Mouse (Mus musculus): ENCODE measurements around the gene Nr0b2. TPM values are rescaled to one million over a fixed set of nuclear protein-coding genes. Genes with fewer than 3 reads are reported as not detected.
A peak's percentile ranks its signal among the peaks of the same experiment; 100 is the strongest.

The Nr0b2 gene
- total RNA-seq, 1 experiment from 2014 or later, result not detected

GRCm38 (mm10) chr4:133557041-133557717 is 4.0 kb downstream of the Nr0b2 start:
- no peak for ATAC-seq (replicated peaks; ENCODE audit: insufficient number of reproducible peaks, low FRiP score, low TSS enrichment, poor library complexity, severe bottlenecking)

- no peak for ATAC-seq (replicated peaks; ENCODE audit: insufficient number of reproducible peaks, low FRiP score, low TSS enrichment, poor library complexity, severe bottlenecking)
Measured at GRCm38 (mm10) chr4:133559846-133560245, 6.7 kb downstream of the Nr0b2 start.

GRCm38 (mm10) chr4:133561622-133562021 is 8.4 kb downstream of the Nr0b2 start:
- ATAC-seq (replicated peaks; ENCODE audit: insufficient number of reproducible peaks, low FRiP score, low TSS enrichment, poor library complexity, severe bottlenecking), result no peak

GRCm38 (mm10) chr4:133563123-133563571 is 10.0 kb downstream of the Nr0b2 start:
- ATAC-seq (replicated peaks; ENCODE audit: insufficient number of reproducible peaks, low FRiP score, low TSS enrichment, poor library complexity, severe bottlenecking), result 0 out of 2 replicates have a peak, but pooled peaks have one; percentile 9

- ATAC-seq (replicated peaks; ENCODE audit: insufficient number of reproducible peaks, low FRiP score, low TSS enrichment, poor library complexity, severe bottlenecking), result no peak
Measured at GRCm38 (mm10) chr4:133567251-133567650, 14.1 kb downstream of the Nr0b2 start.

- ATAC-seq (replicated peaks; ENCODE audit: insufficient number of reproducible peaks, low FRiP score, low TSS enrichment, poor library complexity, severe bottlenecking), result no peak
Measured at GRCm38 (mm10) chr4:133569291-133570065, 16.3 kb downstream of the Nr0b2 start.

- ATAC-seq (replicated peaks; ENCODE audit: insufficient number of reproducible peaks, low FRiP score, low TSS enrichment, poor library complexity, severe bottlenecking), result no peak
Measured at GRCm38 (mm10) chr4:133570066-133570466, 16.9 kb downstream of the Nr0b2 start.

- peak; percentile 97 for ATAC-seq (replicated peaks; ENCODE audit: insufficient number of reproducible peaks, low FRiP score, low TSS enrichment, poor library complexity, severe bottlenecking)
Measured at GRCm38 (mm10) chr4:133574070-133574842, 21.1 kb downstream of the Nr0b2 start, which contains the start of gene Gpatch3. TSS of gene Gpatch3 (plus strand) at chr4:133574745.

- ATAC-seq (replicated peaks; ENCODE audit: insufficient number of reproducible peaks, low FRiP score, low TSS enrichment, poor library complexity, severe bottlenecking), result no peak
Measured at GRCm38 (mm10) chr4:133574843-133575202, 21.6 kb downstream of the Nr0b2 start.

- no peak for ATAC-seq (replicated peaks; ENCODE audit: insufficient number of reproducible peaks, low FRiP score, low TSS enrichment, poor library complexity, severe bottlenecking)
Measured at GRCm38 (mm10) chr4:133577983-133578382, 24.8 kb downstream of the Nr0b2 start.

GRCm38 (mm10) chr4:133583690-133584058 is 30.5 kb downstream of the Nr0b2 start:
- 0 out of 2 replicates have a peak, but pooled peaks have one; percentile 2 for ATAC-seq (replicated peaks; ENCODE audit: insufficient number of reproducible peaks, low FRiP score, low TSS enrichment, poor library complexity, severe bottlenecking)

GRCm38 (mm10) chr4:133584059-133584951 is 31.1 kb downstream of the Nr0b2 start, which contains the start of gene Gpn2:
TSS of gene Gpn2 (plus strand) at chr4:133584362.
- ATAC-seq (replicated peaks; ENCODE audit: insufficient number of reproducible peaks, low FRiP score, low TSS enrichment, poor library complexity, severe bottlenecking), result peak; percentile 88

GRCm38 (mm10) chr4:133592570-133592969 is 39.4 kb downstream of the Nr0b2 start:
- ATAC-seq (replicated peaks; ENCODE audit: insufficient number of reproducible peaks, low FRiP score, low TSS enrichment, poor library complexity, severe bottlenecking), result peak; percentile 81

- no peak for ATAC-seq (replicated peaks; ENCODE audit: insufficient number of reproducible peaks, low FRiP score, low TSS enrichment, poor library complexity, severe bottlenecking)
Measured at GRCm38 (mm10) chr4:133595538-133595937, 42.4 kb downstream of the Nr0b2 start.

GRCm38 (mm10) chr4:133596084-133596483 is 42.9 kb downstream of the Nr0b2 start:
- ATAC-seq (replicated peaks; ENCODE audit: insufficient number of reproducible peaks, low FRiP score, low TSS enrichment, poor library complexity, severe bottlenecking), result no peak

- ATAC-seq (replicated peaks; ENCODE audit: insufficient number of reproducible peaks, low FRiP score, low TSS enrichment, poor library complexity, severe bottlenecking), result no peak
Measured at GRCm38 (mm10) chr4:133598616-133599015, 45.4 kb downstream of the Nr0b2 start.

- ATAC-seq (replicated peaks; ENCODE audit: insufficient number of reproducible peaks, low FRiP score, low TSS enrichment, poor library complexity, severe bottlenecking), result no peak
Measured at GRCm38 (mm10) chr4:133599116-133599515, 45.9 kb downstream of the Nr0b2 start.

GRCm38 (mm10) chr4:133599571-133600073 is 46.4 kb downstream of the Nr0b2 start:
- peak; percentile 93 for ATAC-seq (replicated peaks; ENCODE audit: insufficient number of reproducible peaks, low FRiP score, low TSS enrichment, poor library complexity, severe bottlenecking)

All from monocyte, adult 5-6 weeks (primary cell).